Mouse (Mus musculus): Measurements from ENCODE around the gene Cox11.

Cox11 gene

GRCm38 (mm10) chr11:90637440-90638311 is at the start of gene Cox11, which contains the start of gene Stxbp4:
TSS of gene Cox11 (plus strand) at chr11:90638173.
TSS of gene Stxbp4 (minus strand) at chr11:90638084.
- peak; percentile 97 to 98 for DNase-seq

GRCm38 (mm10) chr11:90590996-90591395 is 47.0 kb upstream of the Cox11 start:
- peak; percentile 32 to 57 for DNase-seq

GRCm38 (mm10) chr11:90595826-90596225 is 42.1 kb upstream of the Cox11 start:
- no peak for DNase-seq

- no peak for DNase-seq
Measured at GRCm38 (mm10) chr11:90603066-90603465, 34.9 kb upstream of the Cox11 start.

GRCm38 (mm10) chr11:90612118-90612517 is 25.9 kb upstream of the Cox11 start:
- DNase-seq: no peak

- DNase-seq: no peak
Measured at GRCm38 (mm10) chr11:90614743-90615142, 23.2 kb upstream of the Cox11 start.

GRCm38 (mm10) chr11:90616431-90616830 is 21.5 kb upstream of the Cox11 start:
- DNase-seq: peak in 1 of 2 experiments; percentile 61

- DNase-seq: no peak
Measured at GRCm38 (mm10) chr11:90622044-90622443, 15.9 kb upstream of the Cox11 start.

- no peak for DNase-seq
Measured at GRCm38 (mm10) chr11:90622500-90622899, 15.5 kb upstream of the Cox11 start.

- peak; percentile 73 to 85 for DNase-seq
Measured at GRCm38 (mm10) chr11:90623477-90623876, 14.5 kb upstream of the Cox11 start.

GRCm38 (mm10) chr11:90625174-90625573 is 12.8 kb upstream of the Cox11 start:
- no peak for DNase-seq

GRCm38 (mm10) chr11:90627751-90628150 is 10.2 kb upstream of the Cox11 start:
- no peak for DNase-seq

GRCm38 (mm10) chr11:90632480-90632879 is 5.5 kb upstream of the Cox11 start:
- no peak for DNase-seq

GRCm38 (mm10) chr11:90634661-90635060 is 3.3 kb upstream of the Cox11 start:
- DNase-seq: no peak

GRCm38 (mm10) chr11:90638312-90638830 is 398 bp downstream of the Cox11 start:
- DNase-seq: peak; percentile 74 to 80

- peak; percentile 23 to 26 for DNase-seq
Measured at GRCm38 (mm10) chr11:90649777-90650176, 11.8 kb downstream of the Cox11 start.

GRCm38 (mm10) chr11:90650231-90650885 is 12.4 kb downstream of the Cox11 start:
- no peak for DNase-seq

GRCm38 (mm10) chr11:90652603-90653002 is 14.6 kb downstream of the Cox11 start:
- no peak for DNase-seq

- no peak for DNase-seq
Measured at GRCm38 (mm10) chr11:90657527-90657926, 19.6 kb downstream of the Cox11 start.

- DNase-seq: no peak
Measured at GRCm38 (mm10) chr11:90660662-90661061, 22.7 kb downstream of the Cox11 start.

GRCm38 (mm10) chr11:90663052-90663451 is 25.1 kb downstream of the Cox11 start:
- no peak for DNase-seq

GRCm38 (mm10) chr11:90663618-90664297 is 25.8 kb downstream of the Cox11 start:
- no peak for DNase-seq

- no peak for DNase-seq
Measured at GRCm38 (mm10) chr11:90664345-90664986, 26.5 kb downstream of the Cox11 start.

Measured in cerebellum, postnatal 10 days (tissue).